Mouse (Mus musculus) midbrain, postnatal 0 days (tissue): Measurements from ENCODE around the gene Tmem59l. TPM values are rescaled to one million over a fixed set of nuclear protein-coding genes. Genes with fewer than 3 reads are reported as not detected.

Experiments
- ATAC-seq: fragments of 200-750 bp; cut with Nextera tagmentation; 2 replicates; pipeline ENCODE4 v1.8.0; 2017; ENCODE audit warnings: moderate number of reproducible peaks, mild to moderate bottlenecking, moderate TSS enrichment, moderate library complexity; ENCODE audit not compliant: low FRiP score
- DNase-seq: peaks from one replicate; pipeline ENCODE4 v3.0.0-alpha.2; 2015; ENCODE audit warnings: low spot score
- H3K27ac ChIP-seq: fragments of 300-500 bp; sonication (generic); 2 replicates; pipeline ENCODE4 v1.5.1; 2014; ENCODE audit warnings: low read depth, mild to moderate bottlenecking, low read length, mixed read lengths
- H3K27me3 ChIP-seq: fragments of 300-500 bp; sonication (generic); 2 replicates; pipeline ENCODE4 v1.6.1; 2014; ENCODE audit warnings: low read length, control low read depth, mixed read lengths; ENCODE audit not compliant: insufficient read depth
- H3K36me3 ChIP-seq: fragments of 300-500 bp; sonication (generic); 2 replicates; pipeline ENCODE4 v1.6.1; 2014; ENCODE audit warnings: low read length, control low read depth, mixed read lengths; ENCODE audit not compliant: insufficient read depth
- H3K4me1 ChIP-seq: fragments of 300-500 bp; sonication (generic); 2 replicates; pipeline ENCODE4 v1.6.1; 2014; ENCODE audit warnings: mild to moderate bottlenecking, control low read depth, antibody characterized with exemption, low read length, mixed read lengths; ENCODE audit not compliant: insufficient read depth
- H3K4me2 ChIP-seq: fragments of 300-500 bp; sonication (generic); 2 replicates; pipeline ENCODE4 v1.6.1; 2014; ENCODE audit warnings: low read depth, mild to moderate bottlenecking, low read length, mixed read lengths; ENCODE audit not compliant: poor library complexity, severe bottlenecking
- H3K4me3 ChIP-seq: fragments of 300-500 bp; sonication (generic); 2 replicates; pipeline ENCODE4 v1.5.1; 2014; ENCODE audit warnings: low read depth, mild to moderate bottlenecking, low read length, moderate library complexity
- H3K9ac ChIP-seq: fragments of 300-500 bp; sonication (generic); replicated peaks from 2 replicates; pipeline ENCODE4 v1.6.1; 2014; ENCODE audit warnings: mild to moderate bottlenecking, low read length, moderate library complexity, mixed read lengths; ENCODE audit not compliant: poor library complexity, severe bottlenecking
- H3K9me3 ChIP-seq: fragments of 300-500 bp; sonication (generic); 2 replicates; pipeline ENCODE4 v1.6.1; 2016; ENCODE audit warnings: low read length, control low read depth
- CTCF ChIP-seq: IDR thresholded peaks from 2 replicates; pipeline ENCODE4 v1.5.1; 2016; ENCODE audit warnings: antibody characterized with exemption, mild to moderate bottlenecking
- WGBS: fragments of 180-500 bp; shearing (Covaris S2); extraction: QIAGEN DNeasy Blood & Tissue Kit; methylation state at CpG from one replicate; pipeline ENCODE4 v1.1.7; 2014; 5-methylcytosine and 5-hydroxymethylcytosine counted together
- polyA plus RNA-seq: library from polyadenylated mRNA; unstranded; fragments of >200 nt; fragmentation: Nextera tagmentation; extraction: Ambion mirVana; gene quantifications from 2 replicates; pipeline ENCODE4 v1.2.1, GENCODE M21; 2015
- total RNA-seq: library from RNA; depleted of rRNA; stranded (reverse); fragments of >200 nt; gene quantifications from 2 replicates; pipeline ENCODE4 v1.2.3, GENCODE M21; 2014

The Tmem59l gene
- total and polyA plus RNA-seq, 2 experiments from 2014 or later: 203 to 206 TPM

- no peaks in the 10 kb centered on the region for H3K27me3 ChIP-seq
- peaks cover 2% of the 10 kb centered on the region; the same call in 1 of the 2 replicates for H3K36me3 ChIP-seq
- TF ChIP-seq CTCF: no peak
- H3K9me3 ChIP-seq: no peaks in the 10 kb centered on the region
- 89% methylated on average over 8 of the region's 8 CpGs for WGBS
- ATAC-seq: no peak
- 0 out of 2 replicates have a peak, but pooled peaks cover 2% of the 10 kb centered on the region for H3K4me1 ChIP-seq
- no peak overlapping the region for H3K4me2 ChIP-seq
- no peak for DNase-seq
- H3K27ac ChIP-seq: no peak overlapping the region
- H3K4me3 ChIP-seq: no peak overlapping the region
- H3K9ac ChIP-seq: no peak overlapping the region
Observed at GRCm38 (mm10) chr8:70462516-70462813, 24.7 kb downstream of the Tmem59l start.

GRCm38 (mm10) chr8:70461765-70462515, 25.2 kb downstream of the Tmem59l start:
- no peak for ATAC-seq
- Histone ChIP-seq H3K4me2 (no peak overlapping the region), H3K36me3 (peaks cover 2% of the 10 kb centered on the region; the same call in 1 of the 2 replicates), H3K4me3 (no peak overlapping the region), H3K27ac (no peak overlapping the region), H3K4me1 (0 out of 2 replicates have a peak, but pooled peaks cover 2% of the 10 kb centered on the region), H3K9me3 (no peaks in the 10 kb centered on the region), H3K27me3 (no peaks in the 10 kb centered on the region), H3K9ac (no peak overlapping the region)
- 95% methylated on average over 16 of the region's 16 CpGs for WGBS
- no peak for TF ChIP-seq CTCF
- no peak for DNase-seq

GRCm38 (mm10) chr8:70460606-70461005, 26.6 kb downstream of the Tmem59l start:
- Histone ChIP-seq H3K36me3 (peaks cover 2% of the 10 kb centered on the region; the same call in 1 of the 2 replicates), H3K9me3 (no peaks in the 10 kb centered on the region), H3K4me3 (no peak overlapping the region), H3K27ac (no peak overlapping the region), H3K4me1 (0 out of 2 replicates have a peak, but pooled peaks cover 2% of the 10 kb centered on the region), H3K27me3 (no peaks in the 10 kb centered on the region), H3K4me2 (no peak overlapping the region), H3K9ac (no peak overlapping the region)
- TF ChIP-seq CTCF: no peak
- no peak for DNase-seq
- no peak for ATAC-seq
- 76% methylated on average over 9 of the region's 9 CpGs for WGBS

- H3K27ac ChIP-seq: no peak overlapping the region
- no peaks in the 10 kb centered on the region for H3K9me3 ChIP-seq
- no peak overlapping the region for H3K4me3 ChIP-seq
- no peak overlapping the region for H3K4me2 ChIP-seq
- no peak for TF ChIP-seq CTCF
- no peaks in the 10 kb centered on the region for H3K27me3 ChIP-seq
- H3K4me1 ChIP-seq: 0 out of 2 replicates have a peak, but pooled peaks cover 2% of the 10 kb centered on the region
- no peak for ATAC-seq
- peaks cover 2% of the 10 kb centered on the region; the same call in 1 of the 2 replicates for H3K36me3 ChIP-seq
- WGBS: 92% methylated on average over 5 of the region's 5 CpGs
- no peak for DNase-seq
- H3K9ac ChIP-seq: no peak overlapping the region
Observed at GRCm38 (mm10) chr8:70460199-70460598, 27.0 kb downstream of the Tmem59l start.

DNA sequence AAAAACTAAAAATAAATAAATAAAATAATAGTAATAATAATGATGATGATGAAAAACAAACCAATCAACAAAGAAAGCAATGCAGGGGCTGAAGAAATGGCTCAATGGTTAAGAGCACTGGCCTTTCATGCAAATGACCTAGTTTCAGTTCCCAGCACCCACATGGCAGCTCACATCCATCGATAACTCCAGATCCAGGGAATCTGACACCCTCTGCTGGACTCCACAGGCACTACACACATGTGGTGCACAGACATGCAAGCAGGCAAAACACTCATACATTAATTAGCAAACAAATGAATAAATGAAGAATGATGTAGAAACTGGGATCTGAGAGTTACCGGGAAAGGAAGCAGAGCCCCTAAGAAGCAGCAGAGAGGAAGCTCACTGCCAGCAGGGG, 27.5 kb downstream of the Tmem59l start:
- Histone ChIP-seq H3K4me3 (no peak overlapping the region), H3K4me2 (no peak overlapping the region), H3K27ac (no peak overlapping the region), H3K27me3 (no peaks in the 10 kb centered on the region), H3K9me3 (no peaks in the 10 kb centered on the region), H3K4me1 (0 out of 2 replicates have a peak, but pooled peaks cover 2% of the 10 kb centered on the region), H3K9ac (no peak overlapping the region), H3K36me3 (peaks cover 2% of the 10 kb centered on the region; the same call in 1 of the 2 replicates)
- no peak for TF ChIP-seq CTCF
- DNase-seq (no peak), ATAC-seq (no peak)
- 94% methylated on average over 2 of the region's 2 CpGs for WGBS

GRCm38 (mm10) chr8:70458462-70458861, 28.7 kb downstream of the Tmem59l start:
- no peak for TF ChIP-seq CTCF
- DNase-seq (no peak), ATAC-seq (no peak)
- Histone ChIP-seq H3K4me2 (no peak overlapping the region), H3K27me3 (no peaks in the 10 kb centered on the region), H3K9ac (no peak overlapping the region), H3K4me1 (0 out of 2 replicates have a peak, but pooled peaks cover 2% of the 10 kb centered on the region), H3K4me3 (no peak overlapping the region), H3K9me3 (no peaks in the 10 kb centered on the region), H3K27ac (no peak overlapping the region), H3K36me3 (peaks cover 2% of the 10 kb centered on the region; the same call in 1 of the 2 replicates)
- WGBS: 84% methylated on average over 3 of the region's 3 CpGs
